Mouse (Mus musculus): ENCODE data around the gene C130026I21Rik.
"Not testable (repeated sequence)": the region's sequence is repeated elsewhere in the genome, so short reads cannot be mapped to it uniquely, and the experiment has no call there.

Gene C130026I21Rik

GRCm38 (mm10) chr1:85121841-85122240 lies 148.5 kb downstream of the C130026I21Rik start:
- DNase-seq (ENCODE audit: low read depth, low spot score): not testable (repeated sequence)

GRCm38 (mm10) chr1:85118341-85118740 lies 152.0 kb downstream of the C130026I21Rik start:
- not testable (repeated sequence) for DNase-seq (ENCODE audit: low read depth, low spot score)

GRCm38 (mm10) chr1:85117537-85117936 lies 152.8 kb downstream of the C130026I21Rik start:
- DNase-seq (ENCODE audit: low read depth, low spot score): not testable (repeated sequence)

GRCm38 (mm10) chr1:85114666-85115402 lies 155.5 kb downstream of the C130026I21Rik start:
- not testable (repeated sequence) for DNase-seq (ENCODE audit: low read depth, low spot score)

GRCm38 (mm10) chr1:85114078-85114477 lies 156.3 kb downstream of the C130026I21Rik start:
- DNase-seq (ENCODE audit: low read depth, low spot score): peak; percentile 4

GRCm38 (mm10) chr1:85112889-85113288 lies 157.5 kb downstream of the C130026I21Rik start:
- not testable (repeated sequence) for DNase-seq (ENCODE audit: low read depth, low spot score)

- DNase-seq (ENCODE audit: low read depth, low spot score): not testable (repeated sequence)
Measured at GRCm38 (mm10) chr1:85112266-85112665, 158.1 kb downstream of the C130026I21Rik start.

- not testable (repeated sequence) for DNase-seq (ENCODE audit: low read depth, low spot score)
Measured at GRCm38 (mm10) chr1:85111572-85111971, 158.8 kb downstream of the C130026I21Rik start.

GRCm38 (mm10) chr1:85110876-85111275 lies 159.5 kb downstream of the C130026I21Rik start:
- DNase-seq (ENCODE audit: low read depth, low spot score): not testable (repeated sequence)

GRCm38 (mm10) chr1:85109753-85110152 lies 160.6 kb downstream of the C130026I21Rik start, which contains the start of gene A530032D15Rik:
Gene A530032D15Rik, minus strand, starts transcription at chr1:85109853.
- DNase-seq (ENCODE audit: low read depth, low spot score): not testable (repeated sequence)

GRCm38 (mm10) chr1:85106013-85106412 lies 164.4 kb downstream of the C130026I21Rik start:
- DNase-seq (ENCODE audit: low read depth, low spot score): not testable (repeated sequence)

- DNase-seq (ENCODE audit: low read depth, low spot score): not testable (repeated sequence)
Measured at GRCm38 (mm10) chr1:85105336-85105735, 165.0 kb downstream of the C130026I21Rik start.

GRCm38 (mm10) chr1:85101754-85102153 lies 168.6 kb downstream of the C130026I21Rik start:
- DNase-seq (ENCODE audit: low read depth, low spot score): not testable (repeated sequence)

GRCm38 (mm10) chr1:85099864-85100263 lies 170.5 kb downstream of the C130026I21Rik start, which contains the start of gene Gm10553:
Gene Gm10553, plus strand, starts transcription at chr1:85100164.
- DNase-seq (ENCODE audit: low read depth, low spot score): not testable (repeated sequence)

- not testable (repeated sequence) for DNase-seq (ENCODE audit: low read depth, low spot score)
Measured at GRCm38 (mm10) chr1:85099081-85099480, 171.3 kb downstream of the C130026I21Rik start.

GRCm38 (mm10) chr1:85093011-85093572 lies 177.3 kb downstream of the C130026I21Rik start:
- DNase-seq (ENCODE audit: low read depth, low spot score): not testable (repeated sequence)

GRCm38 (mm10) chr1:85092169-85092568 lies 178.2 kb downstream of the C130026I21Rik start:
- not testable (repeated sequence) for DNase-seq (ENCODE audit: low read depth, low spot score)

GRCm38 (mm10) chr1:85086211-85086610 lies 184.2 kb downstream of the C130026I21Rik start:
- not testable (repeated sequence) for DNase-seq (ENCODE audit: low read depth, low spot score)

GRCm38 (mm10) chr1:85084803-85085202 lies 185.6 kb downstream of the C130026I21Rik start:
- DNase-seq (ENCODE audit: low read depth, low spot score): not testable (repeated sequence)

- not testable (repeated sequence) for DNase-seq (ENCODE audit: low read depth, low spot score)
Measured at GRCm38 (mm10) chr1:85073099-85073498, 197.3 kb downstream of the C130026I21Rik start.

- not testable (repeated sequence) for DNase-seq (ENCODE audit: low read depth, low spot score)
Measured at GRCm38 (mm10) chr1:85071690-85072089, 198.7 kb downstream of the C130026I21Rik start.

GRCm38 (mm10) chr1:85035801-85036200 lies 234.6 kb downstream of the C130026I21Rik start:
- not testable (repeated sequence) for DNase-seq (ENCODE audit: low read depth, low spot score)
